Mouse (Mus musculus) ES-Bruce4 (cell line): ENCODE measurements around the gene Gm28051.

Source experiments
- CTCF ChIP-seq: IDR thresholded peaks from one replicate; pipeline ENCODE4 v1.8.1; 2011; ENCODE audit warnings: low read depth, low read length
- POLR2A ChIP-seq: IDR thresholded peaks from one replicate; pipeline ENCODE4 v1.8.1; 2011; ENCODE audit warnings: low read length; ENCODE audit not compliant: insufficient read depth

DNA sequence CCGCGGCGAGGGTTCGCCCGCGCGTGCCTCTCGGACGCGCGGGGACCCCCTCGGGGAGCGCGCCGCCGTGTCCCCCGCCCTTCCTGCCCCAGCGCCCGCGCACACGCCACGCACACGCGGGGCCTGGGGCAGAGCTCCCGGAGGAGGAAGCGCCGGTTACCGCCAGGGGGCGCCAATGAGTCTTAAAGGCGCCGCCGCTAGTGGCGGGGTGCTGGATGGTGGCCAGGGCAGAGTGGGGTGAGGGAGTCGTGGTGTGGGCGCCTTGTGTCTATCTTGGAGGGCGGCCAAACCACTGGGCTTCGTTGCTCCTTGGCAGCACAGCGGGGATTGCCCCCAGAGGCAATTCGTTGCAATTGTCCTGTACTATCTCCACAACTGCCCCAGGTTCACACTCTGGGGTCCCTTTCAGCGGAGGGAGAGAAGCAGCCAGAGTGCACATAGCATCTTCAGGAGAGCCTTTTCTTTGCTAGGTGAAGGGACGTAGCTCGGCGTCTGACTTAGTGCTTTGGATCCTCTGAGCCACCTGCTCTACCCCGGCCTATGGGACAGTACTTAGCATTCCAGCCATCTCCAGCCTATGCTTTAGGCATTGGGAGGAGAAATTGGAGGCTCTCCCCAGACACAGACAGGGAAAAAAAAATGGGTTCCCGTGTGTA is 52.2 kb downstream of the Gm28051 start:
- TF ChIP-seq CTCF: peak; percentile 52
- no peak for TF ChIP-seq POLR2A
